Mouse (Mus musculus) intestine, postnatal 0 days (tissue): ENCODE measurements around the gene Sppl3. TPM values are rescaled to one million over a fixed set of nuclear protein-coding genes. Genes with fewer than 3 reads are reported as not detected.

Experiments used
- ATAC-seq: fragments of 200-750 bp; cut with Nextera tagmentation; 2 replicates; pipeline ENCODE4 v1.8.0; 2017; ENCODE audit warnings: mild to moderate bottlenecking, moderate TSS enrichment, moderate library complexity
- H3K27ac ChIP-seq: fragments of 300-500 bp; sonication (generic); 2 replicates; pipeline ENCODE4 v1.5.1; 2014; ENCODE audit warnings: mild to moderate bottlenecking, low read depth, low read length, moderate library complexity
- H3K27me3 ChIP-seq: fragments of 300-500 bp; sonication (generic); replicated peaks from 2 replicates; pipeline ENCODE4 v1.6.1; 2014; ENCODE audit warnings: low read length, mixed read lengths; ENCODE audit not compliant: control insufficient read depth, insufficient read depth
- H3K36me3 ChIP-seq: fragments of 300-500 bp; sonication (generic); 2 replicates; pipeline ENCODE4 v1.6.1; 2014; ENCODE audit warnings: mild to moderate bottlenecking, moderate library complexity; ENCODE audit not compliant: control insufficient read depth, insufficient read depth
- H3K4me1 ChIP-seq: fragments of 300-500 bp; sonication (generic); replicated peaks from 2 replicates; pipeline ENCODE4 v1.6.1; 2014; ENCODE audit warnings: antibody characterized with exemption, low read length, mixed read lengths; ENCODE audit not compliant: control insufficient read depth, insufficient read depth
- H3K4me2 ChIP-seq: fragments of 300-500 bp; sonication (generic); replicated peaks from 2 replicates; pipeline ENCODE4 v1.6.1; 2014; ENCODE audit warnings: low read depth, mild to moderate bottlenecking, moderate library complexity
- H3K4me3 ChIP-seq: fragments of 300-500 bp; sonication (generic); 2 replicates; pipeline ENCODE4 v1.5.1; 2014; ENCODE audit warnings: low read depth, low read length
- H3K9ac ChIP-seq: fragments of 300-500 bp; sonication (generic); 2 replicates; pipeline ENCODE4 v1.6.1; 2014; ENCODE audit warnings: mild to moderate bottlenecking, low read depth, low read length
- H3K9me3 ChIP-seq: fragments of 300-500 bp; sonication (generic); 2 replicates; pipeline ENCODE4 v1.6.1; 2016; ENCODE audit warnings: mixed run types; ENCODE audit not compliant: control insufficient read depth
- CTCF ChIP-seq: sonication (generic); IDR thresholded peaks from 2 replicates; pipeline ENCODE4 v1.5.1; 2016; ENCODE audit warnings: low read depth, mild to moderate bottlenecking, control low read depth, antibody characterized with exemption, moderate library complexity
- WGBS: fragments of 180-500 bp; shearing (Covaris S2); extraction: QIAGEN DNeasy Blood & Tissue Kit; methylation state at CpG from one replicate; pipeline ENCODE4 v1.1.7; 2014; 5-methylcytosine and 5-hydroxymethylcytosine counted together
- polyA plus RNA-seq: library from polyadenylated mRNA; unstranded; fragments of >200 nt; fragmentation: Nextera tagmentation; extraction: Ambion mirVana; gene quantifications from 2 replicates; pipeline ENCODE4 v1.2.1, GENCODE M21; 2015

Gene Sppl3
- polyA plus RNA-seq, 1 experiment from 2014 or later, result 20.8 TPM

GRCm38 (mm10) chr5:114968651-114969050 is 42.3 kb upstream of the Sppl3 start:
- no peak for TF ChIP-seq CTCF
- ATAC-seq, result no peak
- Histone ChIP-seq H3K9me3 (no peaks in the 10 kb centered on the region), H3K4me3 (peak overlapping the region; percentile 49), H3K27me3 (no peaks in the 10 kb centered on the region), H3K4me2 (peak overlapping the region; percentile 69), H3K4me1 (no peaks in the 10 kb centered on the region), H3K27ac (peak overlapping the region; percentile 95), H3K36me3 (no peaks in the 10 kb centered on the region), H3K9ac (peak overlapping the region; percentile 45)
- 14% methylated on average over 7 of the region's 7 CpGs for WGBS

GRCm38 (mm10) chr5:114969064-114969463 is 41.9 kb upstream of the Sppl3 start:
- Histone ChIP-seq H3K4me2 (peak overlapping the region; percentile 69), H3K27me3 (no peaks in the 10 kb centered on the region), H3K4me3 (peak overlapping the region; percentile 49), H3K9ac (peak overlapping the region; percentile 45), H3K36me3 (no peaks in the 10 kb centered on the region), H3K27ac (peak overlapping the region; percentile 95), H3K9me3 (no peaks in the 10 kb centered on the region), H3K4me1 (no peaks in the 10 kb centered on the region)
- 5% methylated on average over 4 of the region's 4 CpGs for WGBS
- ATAC-seq, result peak; percentile 18
- TF ChIP-seq CTCF, result no peak

GRCm38 (mm10) chr5:114969609-114970215 is 41.2 kb upstream of the Sppl3 start:
- H3K9ac ChIP-seq, result peak overlapping the region; percentile 45
- no peak for TF ChIP-seq CTCF
- H3K4me1 ChIP-seq, result no peaks in the 10 kb centered on the region
- peak overlapping the region; percentile 69 for H3K4me2 ChIP-seq
- WGBS, result 28% methylated on average over 13 of the region's 13 CpGs
- peak overlapping the region; percentile 49 for H3K4me3 ChIP-seq
- peak overlapping the region; percentile 95 for H3K27ac ChIP-seq
- H3K36me3 ChIP-seq, result no peaks in the 10 kb centered on the region
- ATAC-seq, result no peak
- no peaks in the 10 kb centered on the region for H3K9me3 ChIP-seq
- no peaks in the 10 kb centered on the region for H3K27me3 ChIP-seq

- peak within 1 kb of the TSS; percentile 49 for H3K4me3 ChIP-seq
- WGBS, result 28% methylated on average over 17 of the region's 17 CpGs
- no peaks in the 10 kb centered on the region; the same call in 1 of the 2 replicates for H3K36me3 ChIP-seq
- peak; percentile 84 for ATAC-seq
- H3K9me3 ChIP-seq, result no peaks in the 10 kb centered on the region
- peak within 1 kb of the TSS; percentile 95 for H3K27ac ChIP-seq
- no peak for TF ChIP-seq CTCF
- H3K4me2 ChIP-seq, result peak within 1 kb of the TSS; percentile 69
- H3K4me1 ChIP-seq, result no peaks in the 10 kb centered on the region
- H3K27me3 ChIP-seq, result no peaks in the 10 kb centered on the region
- H3K9ac ChIP-seq, result peak within 1 kb of the TSS; percentile 45
Observed at GRCm38 (mm10) chr5:114970824-114971227, 40.1 kb upstream of the Sppl3 start, which contains the start of gene Hnf1a. Hnf1a (minus strand) TSS chr5:114971094.

- no peak for ATAC-seq
- Histone ChIP-seq H3K9ac (no peak overlapping the region), H3K27me3 (no peaks in the 10 kb centered on the region), H3K27ac (0 out of 2 replicates have a peak overlapping the region, but pooled peaks have one; percentile 95), H3K36me3 (peaks cover 7% of the 10 kb centered on the region; the same call in 1 of the 2 replicates), H3K9me3 (no peaks in the 10 kb centered on the region), H3K4me2 (peak overlapping the region; percentile 69), H3K4me3 (no peak overlapping the region; the same call in 1 of the 2 replicates), H3K4me1 (no peaks in the 10 kb centered on the region)
- 50% methylated on average over 9 of the region's 9 CpGs for WGBS
- peak; percentile 13; the same call in 1 of the 2 replicates for TF ChIP-seq CTCF
Observed at GRCm38 (mm10) chr5:114972201-114972600, 38.7 kb upstream of the Sppl3 start.

- no peaks in the 10 kb centered on the region for H3K4me1 ChIP-seq
- no peak overlapping the region for H3K4me2 ChIP-seq
- ATAC-seq, result no peak
Observed at GRCm38 (mm10) chr5:114973131-114973530, 37.8 kb upstream of the Sppl3 start.

More at GRCm38 (mm10) chr5:114973131-114973530, 37.8 kb upstream of the Sppl3 start:
- no peak overlapping the region for H3K27ac ChIP-seq
- peaks cover 7% of the 10 kb centered on the region; the same call in 1 of the 2 replicates for H3K36me3 ChIP-seq
- H3K9me3 ChIP-seq, result no peaks in the 10 kb centered on the region
- H3K4me3 ChIP-seq, result no peak overlapping the region
- no peak overlapping the region for H3K9ac ChIP-seq
- H3K27me3 ChIP-seq, result no peaks in the 10 kb centered on the region
- WGBS, result 59% methylated on average over 8 of the region's 8 CpGs
- TF ChIP-seq CTCF, result no peak
